Mouse (Mus musculus) hindbrain, embryonic 11.5 days (tissue): Measurements from ENCODE around the gene Hibadh. TPM values are rescaled to one million over a fixed set of nuclear protein-coding genes. Genes with fewer than 3 reads are reported as not detected.

Experiments
- ATAC-seq: fragments of 200-750 bp; cut with Nextera tagmentation; 2 replicates; pipeline ENCODE4 v1.8.0; 2017; ENCODE audit warnings: mild to moderate bottlenecking, moderate TSS enrichment, moderate library complexity; ENCODE audit not compliant: low FRiP score
- DNase-seq: peaks from one replicate; pipeline ENCODE4 v3.0.0-alpha.2; 2015; ENCODE audit warnings: low spot score
- H3K27ac ChIP-seq: fragments of 300-500 bp; sonication (generic); 2 replicates; pipeline ENCODE4 v1.5.1; 2014; ENCODE audit warnings: mild to moderate bottlenecking, low read depth, low read length
- H3K27me3 ChIP-seq: fragments of 300-500 bp; sonication (generic); 2 replicates; pipeline ENCODE4 v1.6.1; 2014; ENCODE audit warnings: mild to moderate bottlenecking, low read length, moderate library complexity, mixed read lengths; ENCODE audit not compliant: control insufficient read depth, insufficient read depth
- H3K36me3 ChIP-seq: fragments of 300-500 bp; sonication (generic); 2 replicates; pipeline ENCODE4 v1.6.1; 2014; ENCODE audit warnings: mild to moderate bottlenecking, low read length, moderate library complexity, mixed read lengths; ENCODE audit not compliant: control insufficient read depth, insufficient read depth
- H3K4me1 ChIP-seq: fragments of 300-500 bp; sonication (generic); replicated peaks from 2 replicates; pipeline ENCODE4 v1.6.1; 2014; ENCODE audit warnings: low read length, mixed read lengths; ENCODE audit not compliant: control insufficient read depth, insufficient read depth
- H3K4me2 ChIP-seq: fragments of 300-500 bp; sonication (generic); replicated peaks from 2 replicates; pipeline ENCODE4 v1.6.1; 2014; ENCODE audit warnings: mild to moderate bottlenecking, low read depth, low read length
- H3K4me3 ChIP-seq: fragments of 300-500 bp; sonication (generic); 2 replicates; pipeline ENCODE4 v1.5.1; 2014; ENCODE audit warnings: low read depth, low read length
- H3K9ac ChIP-seq: fragments of 300-500 bp; sonication (generic); 2 replicates; pipeline ENCODE4 v1.6.1; 2014; ENCODE audit warnings: low read depth, low read length
- H3K9me3 ChIP-seq: fragments of 300-500 bp; sonication (generic); 2 replicates; pipeline ENCODE4 v1.6.1; 2016; ENCODE audit warnings: low read length; ENCODE audit not compliant: control insufficient read depth
- WGBS: fragments of 180-500 bp; shearing (Covaris S2); extraction: QIAGEN DNeasy Blood & Tissue Kit; methylation state at CpG from one replicate; pipeline ENCODE4 v1.1.7; 2014; 5-methylcytosine and 5-hydroxymethylcytosine counted together
- polyA plus RNA-seq: library from polyadenylated mRNA; unstranded; fragments of >200 nt; fragmentation: Nextera tagmentation; extraction: Ambion mirVana; gene quantifications from 2 replicates; pipeline ENCODE4 v1.2.1, GENCODE M21; 2014

Hibadh gene
- polyA plus RNA-seq, 1 experiment from 2014 or later, result 44.2 TPM

- Histone ChIP-seq H3K4me1 (no peaks in the 10 kb centered on the region), H3K4me2 (no peak overlapping the region), H3K9me3 (no peaks in the 10 kb centered on the region), H3K4me3 (no peak overlapping the region), H3K36me3 (no peaks in the 10 kb centered on the region), H3K27me3 (peaks cover 2% of the 10 kb centered on the region; the same call in 1 of the 2 replicates), H3K27ac (no peak overlapping the region), H3K9ac (no peak overlapping the region)
- ATAC-seq (no peak), DNase-seq (no peak)
- WGBS, result 75% methylated on average over 6 of the region's 6 CpGs
These were observed 71.5 kb downstream of the Hibadh start for GRCm38 (mm10) chr6:52568706-52569105.

GRCm38 (mm10) chr6:52567327-52568299, 72.6 kb downstream of the Hibadh start:
- H3K4me3 ChIP-seq, result no peak overlapping the region
- no peak overlapping the region for H3K9ac ChIP-seq
- ATAC-seq (0 out of 2 replicates have a peak, but pooled peaks have one; percentile 51), DNase-seq (peak; percentile 39)
- no peaks in the 10 kb centered on the region for H3K4me1 ChIP-seq
- no peaks in the 10 kb centered on the region for H3K36me3 ChIP-seq
- H3K9me3 ChIP-seq, result no peaks in the 10 kb centered on the region
- peak overlapping the region; percentile 39; the same call in 1 of the 2 replicates for H3K27ac ChIP-seq
- 56% methylated on average over 20 of the region's 20 CpGs for WGBS
- peaks cover 2% of the 10 kb centered on the region; the same call in 1 of the 2 replicates for H3K27me3 ChIP-seq
- H3K4me2 ChIP-seq, result no peak overlapping the region

- DNase-seq (no peak), ATAC-seq (no peak)
- Histone ChIP-seq H3K4me3 (no peak overlapping the region), H3K4me1 (no peaks in the 10 kb centered on the region), H3K4me2 (no peak overlapping the region), H3K27me3 (no peaks in the 10 kb centered on the region; the same call in 1 of the 2 replicates), H3K9me3 (no peaks in the 10 kb centered on the region), H3K9ac (no peak overlapping the region), H3K27ac (no peak overlapping the region), H3K36me3 (no peaks in the 10 kb centered on the region)
- 86% methylated on average over 5 of the region's 5 CpGs for WGBS
These were observed 75.0 kb downstream of the Hibadh start for GRCm38 (mm10) chr6:52565210-52565609.

GRCm38 (mm10) chr6:52562994-52563393, 77.2 kb downstream of the Hibadh start:
- H3K9me3 ChIP-seq, result no peaks in the 10 kb centered on the region
- 87% methylated on average over 4 of the region's 4 CpGs for WGBS
- H3K36me3 ChIP-seq, result no peaks in the 10 kb centered on the region
- no peak overlapping the region for H3K9ac ChIP-seq
- H3K4me2 ChIP-seq, result no peak overlapping the region
- H3K4me3 ChIP-seq, result no peak overlapping the region
- no peaks in the 10 kb centered on the region for H3K4me1 ChIP-seq
- no peak overlapping the region for H3K27ac ChIP-seq
- ATAC-seq (no peak), DNase-seq (no peak)
- H3K27me3 ChIP-seq, result no peaks in the 10 kb centered on the region

DNA sequence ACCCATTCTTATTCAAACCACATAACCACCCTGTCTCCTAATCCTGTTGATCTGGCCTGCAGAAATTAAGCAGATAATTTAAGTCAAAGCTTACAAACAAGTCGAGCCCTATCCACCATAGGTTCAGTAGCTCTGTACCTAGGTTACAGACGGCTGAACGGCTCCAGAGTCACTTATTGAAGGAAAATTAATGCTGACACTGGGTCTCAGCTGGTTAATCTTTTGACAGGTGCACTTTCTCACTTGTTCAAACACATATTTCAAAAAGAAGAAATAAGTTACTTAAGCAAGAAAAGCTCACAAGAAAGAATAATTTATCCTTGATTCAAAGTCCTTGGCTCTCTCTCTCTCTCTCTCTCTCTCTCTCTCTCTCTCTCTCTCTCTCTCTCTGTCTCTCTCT, 81.1 kb downstream of the Hibadh start:
- H3K4me3 ChIP-seq, result no peak overlapping the region
- DNase-seq, result no peak
- no peaks in the 10 kb centered on the region for H3K4me1 ChIP-seq
- WGBS, result 86% methylated on average over 3 of the region's 3 CpGs
- H3K9me3 ChIP-seq, result no peaks in the 10 kb centered on the region
- H3K27me3 ChIP-seq, result no peaks in the 10 kb centered on the region
- H3K4me2 ChIP-seq, result no peak overlapping the region
- H3K9ac ChIP-seq, result no peak overlapping the region
- no peaks in the 10 kb centered on the region for H3K36me3 ChIP-seq
- no peak overlapping the region for H3K27ac ChIP-seq
- ATAC-seq, result no peak

- Histone ChIP-seq H3K36me3 (no peaks in the 10 kb centered on the region), H3K4me2 (no peak overlapping the region), H3K9me3 (no peaks in the 10 kb centered on the region), H3K4me1 (no peaks in the 10 kb centered on the region), H3K4me3 (no peak overlapping the region), H3K27ac (no peak overlapping the region), H3K27me3 (no peaks in the 10 kb centered on the region), H3K9ac (no peak overlapping the region)
- DNase-seq (no peak), ATAC-seq (no peak)
- WGBS, result 61% methylated on average over 4 of the region's 4 CpGs
These were observed 95.8 kb downstream of the Hibadh start for GRCm38 (mm10) chr6:52544376-52544775.

DNA sequence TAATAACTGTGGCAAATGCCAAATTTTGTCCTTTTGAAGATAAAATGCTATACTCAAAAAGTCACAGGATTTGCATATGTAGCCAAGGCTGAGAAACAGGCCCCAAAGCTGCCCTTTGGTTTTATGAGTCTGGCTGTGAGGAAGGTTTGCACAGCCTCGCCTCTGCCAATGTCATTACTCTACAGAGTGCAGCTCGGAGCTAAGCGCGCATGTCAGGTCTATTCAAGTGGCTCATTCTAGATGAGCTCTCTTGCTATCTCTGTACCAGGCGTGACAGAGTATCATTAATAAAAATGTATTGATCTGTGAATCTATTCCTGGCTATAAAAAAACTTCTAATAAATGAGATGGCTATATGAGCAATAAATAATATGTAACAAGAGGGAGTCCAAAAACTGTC, 97.7 kb downstream of the Hibadh start:
- ATAC-seq (no peak), DNase-seq (no peak)
- no peak overlapping the region for H3K9ac ChIP-seq
- no peak overlapping the region for H3K4me2 ChIP-seq
- H3K27me3 ChIP-seq, result no peaks in the 10 kb centered on the region
- H3K27ac ChIP-seq, result no peak overlapping the region
- WGBS, result 66% methylated on average over 5 of the region's 5 CpGs
- H3K4me1 ChIP-seq, result no peaks in the 10 kb centered on the region
- no peaks in the 10 kb centered on the region for H3K36me3 ChIP-seq
- no peak overlapping the region for H3K4me3 ChIP-seq
- no peaks in the 10 kb centered on the region for H3K9me3 ChIP-seq

- Histone ChIP-seq H3K4me1 (no peaks in the 10 kb centered on the region), H3K36me3 (no peaks in the 10 kb centered on the region), H3K9me3 (no peaks in the 10 kb centered on the region), H3K4me2 (no peak overlapping the region), H3K4me3 (no peak overlapping the region), H3K9ac (no peak overlapping the region), H3K27me3 (no peaks in the 10 kb centered on the region), H3K27ac (no peak overlapping the region)
- WGBS, result 51% methylated on average over 2 of the region's 2 CpGs
- no peak for ATAC-seq
- DNase-seq, result no peak
These were observed 100.3 kb downstream of the Hibadh start for GRCm38 (mm10) chr6:52539911-52540310.
